Mouse (Mus musculus) liver, embryonic 16.5 days (tissue): ENCODE results near the gene Hypk. TPM values are rescaled to one million over a fixed set of nuclear protein-coding genes. Genes with fewer than 3 reads are reported as not detected.

Source experiments
- ATAC-seq: fragments of 200-750 bp; cut with Nextera tagmentation; 2 replicates; pipeline ENCODE4 v1.8.0; 2017; ENCODE audit warnings: low read depth, mild to moderate bottlenecking, moderate number of reproducible peaks, moderate library complexity
- H3K27ac ChIP-seq: fragments of 300-500 bp; sonication (generic); 2 replicates; pipeline ENCODE4 v1.5.1; 2014; ENCODE audit warnings: mild to moderate bottlenecking, low read length
- H3K27me3 ChIP-seq: fragments of 300-500 bp; sonication (generic); 2 replicates; pipeline ENCODE4 v1.6.1; 2014; ENCODE audit warnings: low read depth, low read length, mixed read lengths; ENCODE audit not compliant: control insufficient read depth, insufficient read depth
- H3K36me3 ChIP-seq: fragments of 300-500 bp; sonication (generic); 2 replicates; pipeline ENCODE4 v1.6.1; 2014; ENCODE audit warnings: mild to moderate bottlenecking; ENCODE audit not compliant: control insufficient read depth, insufficient read depth
- H3K4me1 ChIP-seq: fragments of 300-500 bp; sonication (generic); 2 replicates; pipeline ENCODE4 v1.6.1; 2014; ENCODE audit warnings: low read depth, low read length, mixed read lengths; ENCODE audit not compliant: control insufficient read depth
- H3K4me2 ChIP-seq: fragments of 300-500 bp; sonication (generic); 2 replicates; pipeline ENCODE4 v1.6.1; 2014; ENCODE audit warnings: low read depth, low read length, mixed read lengths
- H3K4me3 ChIP-seq: fragments of 300-500 bp; sonication (generic); 2 replicates; pipeline ENCODE4 v1.5.1; 2014; ENCODE audit warnings: low read depth, mild to moderate bottlenecking, low read length
- H3K9ac ChIP-seq: fragments of 300-500 bp; sonication (generic); 2 replicates; pipeline ENCODE4 v1.6.1; 2014; ENCODE audit warnings: low read depth, low read length
- H3K9me3 ChIP-seq: fragments of 300-500 bp; sonication (generic); replicated peaks from 2 replicates; pipeline ENCODE4 v1.6.1; 2016; ENCODE audit warnings: low read length; ENCODE audit not compliant: control insufficient read depth
- WGBS: fragments of 180-500 bp; shearing (Covaris S2); extraction: QIAGEN DNeasy Blood & Tissue Kit; methylation state at CpG from one replicate; pipeline ENCODE4 v1.1.7; 2014; ENCODE audit not compliant: insufficient replicate concordance; 5-methylcytosine and 5-hydroxymethylcytosine counted together
- polyA plus RNA-seq: library from polyadenylated mRNA; unstranded; fragments of >200 nt; fragmentation: Nextera tagmentation; extraction: Ambion mirVana; gene quantifications from 2 replicates; pipeline ENCODE4 v1.2.1, GENCODE M21; 2015

The Hypk gene
- 64.5 and 79.5 TPM in 2 replicates for polyA plus RNA-seq

DNA sequence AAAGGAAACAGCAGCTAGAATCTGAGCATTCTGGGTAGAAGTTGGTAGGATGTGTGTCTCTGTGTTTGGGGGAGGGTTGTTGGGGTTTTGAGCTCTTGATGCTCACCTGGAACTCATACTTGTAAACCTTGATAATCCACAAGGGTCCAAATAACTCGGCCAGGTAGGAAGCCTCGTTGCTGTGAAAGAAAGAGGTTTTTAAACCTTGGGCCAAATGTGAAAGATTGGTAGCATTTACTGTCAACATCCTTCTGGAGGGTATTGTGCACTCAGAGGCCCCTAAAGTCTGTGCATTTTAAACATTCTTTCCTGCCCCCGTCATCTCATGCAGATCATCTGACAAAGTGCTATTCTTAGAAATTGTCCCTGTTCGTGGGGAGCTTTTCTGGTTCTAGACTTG lies at the start of gene Hypk:
Hypk (plus strand) TSS at position 301 of the 400 bp plus-strand sequence.
- Histone ChIP-seq H3K4me2 (no peak within 1 kb of the TSS), H3K4me1 (peaks cover 32% of the 10 kb centered on the region), H3K9ac (no peak within 1 kb of the TSS), H3K9me3 (no peaks in the 10 kb centered on the region), H3K27ac (no peak within 1 kb of the TSS), H3K27me3 (no peaks in the 10 kb centered on the region), H3K4me3 (no peak within 1 kb of the TSS), H3K36me3 (0 out of 2 replicates have a peak, but pooled peaks cover 3% of the 10 kb centered on the region)
- no peak for ATAC-seq
- WGBS, result 56% methylated on average over 4 of the region's 4 CpGs

DNA sequence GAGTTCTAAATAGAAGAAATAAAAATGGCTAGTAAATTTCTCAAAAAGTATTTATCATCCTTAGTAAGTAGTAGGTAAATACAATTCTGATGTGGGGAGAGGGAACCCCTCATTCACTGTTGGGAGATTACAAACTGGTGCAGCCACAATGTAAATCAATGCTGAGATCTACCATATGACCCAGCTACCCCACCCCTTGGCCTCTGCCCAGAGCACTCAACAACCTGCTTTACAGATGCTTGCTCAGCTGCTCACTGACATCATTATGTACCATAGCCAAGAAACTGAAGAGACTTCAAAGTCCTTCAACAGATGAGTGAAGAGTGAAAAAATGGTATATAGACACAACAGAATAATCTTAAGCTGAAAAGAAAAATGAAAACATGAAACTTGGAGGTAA lies 49.8 kb upstream of the Hypk start:
- H3K4me3 ChIP-seq, result no peak overlapping the region
- no peak overlapping the region for H3K4me2 ChIP-seq
- H3K36me3 ChIP-seq, result no peaks in the 10 kb centered on the region
- no peaks in the 10 kb centered on the region for H3K4me1 ChIP-seq
- H3K9me3 ChIP-seq, result no peaks in the 10 kb centered on the region
- no peak for ATAC-seq
- H3K27me3 ChIP-seq, result no peaks in the 10 kb centered on the region
- H3K27ac ChIP-seq, result no peak overlapping the region
- no peak overlapping the region for H3K9ac ChIP-seq

DNA sequence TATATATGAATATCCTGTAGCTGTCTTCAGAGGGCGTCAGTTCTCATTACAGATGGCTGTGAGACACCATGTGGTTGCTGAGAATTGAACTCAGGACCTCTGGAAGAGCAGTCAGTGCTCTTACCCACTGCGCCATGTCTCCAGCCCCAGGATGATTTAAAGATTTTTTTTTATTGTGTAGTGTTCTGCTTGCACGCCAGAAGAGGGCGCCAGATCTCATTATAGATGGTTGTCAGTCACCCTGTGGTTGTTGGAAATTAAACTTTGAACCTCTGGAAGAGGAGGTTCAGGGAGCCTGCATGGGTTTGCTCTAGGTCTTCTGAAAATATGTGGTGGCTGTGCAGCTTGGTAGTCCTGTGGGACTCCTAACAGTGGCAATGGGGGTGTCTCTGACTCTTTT lies 44.9 kb upstream of the Hypk start:
- H3K9me3 ChIP-seq, result no peaks in the 10 kb centered on the region
- H3K27ac ChIP-seq, result no peak overlapping the region
- no peak overlapping the region for H3K9ac ChIP-seq
- ATAC-seq, result no peak
- no peaks in the 10 kb centered on the region for H3K36me3 ChIP-seq
- peaks cover 6% of the 10 kb centered on the region for H3K4me1 ChIP-seq
- H3K4me3 ChIP-seq, result no peak overlapping the region
- H3K4me2 ChIP-seq, result no peak overlapping the region
- H3K27me3 ChIP-seq, result no peaks in the 10 kb centered on the region
- WGBS, result 20% methylated on average over 4 of the region's 4 CpGs

DNA sequence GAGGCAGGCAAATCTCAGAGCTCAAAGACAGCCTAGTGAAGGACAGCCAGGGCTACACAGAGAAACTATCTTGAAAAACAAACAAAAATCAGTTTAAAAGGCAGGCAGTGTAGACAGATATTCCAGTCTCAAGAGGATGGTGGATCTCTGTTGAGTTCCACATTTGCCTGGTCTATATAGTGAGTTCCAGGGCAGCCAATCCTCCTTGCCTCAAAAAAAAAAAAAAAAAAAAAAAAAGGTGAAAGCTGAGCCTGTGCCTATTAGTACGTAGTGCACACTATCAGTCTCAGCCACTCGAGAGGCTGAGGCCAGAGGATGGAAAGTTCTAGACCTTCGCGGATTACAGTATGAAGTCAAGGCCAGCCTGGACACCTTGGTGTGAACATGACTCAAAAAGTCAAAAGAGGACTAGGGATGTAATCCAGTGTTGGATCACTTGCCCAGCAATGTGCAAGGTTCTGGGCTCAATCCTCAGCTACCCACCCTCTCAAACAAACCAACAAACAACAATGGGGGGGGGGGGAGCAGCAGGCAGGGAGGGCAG lies 40.2 kb upstream of the Hypk start:
- Histone ChIP-seq H3K4me2 (peak overlapping the region; percentile 85), H3K9ac (peak overlapping the region; percentile 91), H3K27me3 (no peaks in the 10 kb centered on the region), H3K27ac (peak overlapping the region; percentile 87), H3K4me3 (peak overlapping the region; percentile 95), H3K9me3 (no peaks in the 10 kb centered on the region), H3K4me1 (peaks cover 18% of the 10 kb centered on the region), H3K36me3 (no peaks in the 10 kb centered on the region)
- WGBS, result under 1% methylated on average over 4 of the region's 4 CpGs
- no peak for ATAC-seq

DNA sequence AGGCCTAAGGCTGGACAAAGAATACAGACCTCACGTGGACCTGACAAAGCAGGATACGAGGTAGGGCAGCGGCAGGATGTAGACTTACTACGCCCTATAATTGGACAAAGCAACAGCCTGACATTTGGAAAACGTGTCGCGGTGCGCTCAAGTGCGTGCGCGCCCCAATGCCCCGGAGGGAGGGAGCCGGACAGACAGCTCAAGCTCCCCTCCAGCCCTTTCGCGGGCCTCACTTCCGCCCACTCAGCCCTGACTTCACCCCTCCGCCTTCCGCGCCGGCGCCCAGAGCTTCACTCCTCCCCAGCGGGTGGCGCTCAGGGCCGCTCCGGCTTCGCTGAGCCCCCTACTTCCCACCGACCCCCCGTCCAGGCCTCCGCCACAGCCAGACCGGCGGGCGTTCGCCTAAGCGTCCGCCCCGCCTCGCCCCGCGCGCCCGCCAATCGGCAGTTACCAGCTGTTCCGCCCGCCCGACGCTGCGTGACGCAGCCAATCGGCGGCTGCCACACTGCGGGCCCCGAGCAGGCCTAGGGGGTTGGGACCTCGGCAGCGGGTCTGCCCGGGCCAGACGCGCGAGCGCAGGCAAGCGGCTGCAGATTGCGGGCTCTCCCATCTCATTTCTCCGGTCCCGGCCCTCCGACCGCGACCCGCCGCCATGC lies 39.6 kb upstream of the Hypk start, which contains the start of the genes Pdia3 and Catsper2:
Pdia3 (plus strand) TSS at position 389 of the 656 bp plus-strand sequence.
Catsper2 (minus strand) TSS at position 406 of the 656 bp plus-strand sequence.
- Histone ChIP-seq H3K4me1 (peaks cover 18% of the 10 kb centered on the region), H3K36me3 (no peaks in the 10 kb centered on the region; the same call in 1 of the 2 replicates), H3K9me3 (no peaks in the 10 kb centered on the region), H3K9ac (peak within 1 kb of the TSS; percentile 97), H3K27ac (peak within 1 kb of the TSS; percentile 93), H3K4me2 (peak within 1 kb of the TSS; percentile 85), H3K27me3 (no peaks in the 10 kb centered on the region), H3K4me3 (peak within 1 kb of the TSS; percentile 95)
- peak; percentile 98 for ATAC-seq
- under 1% methylated on average over 68 of the region's 68 CpGs for WGBS

DNA sequence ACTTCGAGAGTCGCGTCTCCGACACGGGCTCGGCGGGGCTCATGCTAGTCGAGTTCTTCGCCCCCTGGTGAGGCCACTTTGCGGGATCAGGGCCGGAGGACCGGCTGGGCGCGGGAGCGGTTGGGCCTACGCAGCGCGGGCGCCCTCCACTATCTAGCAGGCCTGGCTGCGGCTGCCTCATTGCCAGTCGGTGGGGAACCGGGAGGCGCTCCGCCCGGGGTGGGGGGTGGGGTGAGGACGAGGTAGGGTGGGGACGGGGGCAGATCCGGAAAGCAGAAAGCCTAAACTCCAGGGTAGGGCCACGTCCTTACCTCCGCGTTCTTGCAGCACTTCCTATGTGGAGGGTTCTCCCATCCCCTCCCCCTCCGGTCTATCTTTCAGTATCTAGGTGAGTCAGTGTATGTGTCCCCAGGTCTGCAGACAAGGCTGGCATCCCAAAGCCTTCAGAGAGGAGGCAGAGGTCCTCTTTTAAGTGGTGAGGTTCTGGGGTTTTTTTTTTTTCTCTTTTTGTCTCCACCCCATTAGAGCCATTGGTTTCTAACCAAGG lies 38.9 kb upstream of the Hypk start:
- Histone ChIP-seq H3K4me2 (peak overlapping the region; percentile 66), H3K27ac (peak overlapping the region; percentile 93), H3K4me1 (peaks cover 18% of the 10 kb centered on the region), H3K36me3 (no peaks in the 10 kb centered on the region; the same call in 1 of the 2 replicates), H3K27me3 (no peaks in the 10 kb centered on the region), H3K4me3 (peak overlapping the region; percentile 95), H3K9me3 (no peaks in the 10 kb centered on the region), H3K9ac (peak overlapping the region; percentile 97)
- WGBS, result 0% methylated on average over 32 of the region's 32 CpGs
- peak; percentile 58 for ATAC-seq

DNA sequence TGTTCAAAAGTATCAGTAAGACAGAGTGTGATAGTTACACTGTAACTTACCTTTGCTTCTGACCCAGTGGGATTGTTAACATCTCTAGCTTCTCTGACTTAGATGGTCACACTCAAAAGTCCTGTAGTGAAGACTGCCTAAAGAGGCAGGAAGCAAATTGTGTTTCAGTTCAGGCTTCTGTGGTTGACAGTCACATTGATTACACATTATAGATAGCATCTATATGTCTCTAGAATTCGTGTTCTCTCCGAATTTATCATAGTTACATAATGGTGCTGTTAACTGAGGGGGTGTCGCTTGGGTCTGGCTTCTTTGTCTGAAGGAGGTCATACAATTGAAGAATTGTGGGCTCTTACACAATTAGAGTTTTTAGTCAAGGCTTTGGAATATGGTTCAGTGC lies 38.0 kb upstream of the Hypk start:
- H3K36me3 ChIP-seq, result no peaks in the 10 kb centered on the region; the same call in 1 of the 2 replicates
- H3K27ac ChIP-seq, result no peak overlapping the region
- H3K4me1 ChIP-seq, result peaks cover 18% of the 10 kb centered on the region
- peak overlapping the region; percentile 66 for H3K4me2 ChIP-seq
- peak overlapping the region; percentile 35 for H3K4me3 ChIP-seq
- H3K9me3 ChIP-seq, result no peaks in the 10 kb centered on the region
- H3K9ac ChIP-seq, result no peak overlapping the region; the same call in 1 of the 2 replicates
- 23% methylated on average over 3 of the region's 3 CpGs for WGBS
- H3K27me3 ChIP-seq, result no peaks in the 10 kb centered on the region
- no peak for ATAC-seq

DNA sequence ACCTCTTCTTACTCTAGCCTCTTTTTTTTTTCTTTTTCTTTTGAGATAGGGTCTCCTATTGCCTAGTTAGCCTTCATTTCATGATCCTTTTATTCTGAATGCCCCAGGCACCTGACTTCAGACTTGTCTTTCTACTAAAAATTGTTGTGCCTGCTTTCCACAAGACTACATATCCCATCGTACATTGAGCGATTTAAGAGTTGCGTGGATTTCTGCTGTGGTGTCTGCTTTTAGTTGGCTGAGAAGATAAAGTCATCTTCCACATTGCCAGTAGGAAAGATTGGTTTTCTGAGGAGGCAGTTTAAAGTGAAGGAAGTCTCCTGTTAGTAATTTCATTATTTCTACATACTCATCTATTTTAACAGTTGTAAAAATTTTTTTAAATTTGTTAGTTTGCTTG lies 37.5 kb upstream of the Hypk start:
- no peak for ATAC-seq
- no peak overlapping the region for H3K27ac ChIP-seq
- H3K4me3 ChIP-seq, result peak overlapping the region; percentile 35; the same call in 1 of the 2 replicates
- peaks cover 18% of the 10 kb centered on the region for H3K4me1 ChIP-seq
- no peaks in the 10 kb centered on the region; the same call in 1 of the 2 replicates for H3K36me3 ChIP-seq
- 63% methylated on average over 3 of the region's 3 CpGs for WGBS
- H3K9me3 ChIP-seq, result no peaks in the 10 kb centered on the region
- peak overlapping the region; percentile 66; the same call in 1 of the 2 replicates for H3K4me2 ChIP-seq
- H3K27me3 ChIP-seq, result no peaks in the 10 kb centered on the region
- no peak overlapping the region for H3K9ac ChIP-seq

DNA sequence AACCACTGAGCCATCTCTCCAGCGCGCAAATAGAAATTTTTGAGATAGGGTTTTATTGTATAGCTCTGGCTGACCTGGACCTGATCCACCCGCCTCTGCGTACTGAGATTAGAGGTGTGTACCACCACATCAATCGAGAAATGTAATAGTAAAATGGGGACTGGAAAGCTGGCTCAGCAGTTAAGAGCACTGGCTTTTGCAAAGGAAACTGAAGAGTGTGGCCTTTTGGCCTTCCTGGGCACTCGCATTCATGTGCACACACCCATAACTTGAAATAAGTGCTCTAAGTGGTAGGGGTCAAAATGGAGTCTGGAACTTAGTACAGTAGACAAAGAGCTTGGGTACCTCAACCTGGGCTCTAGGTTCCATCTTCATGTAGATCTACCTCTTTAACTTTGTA lies 36.7 kb upstream of the Hypk start:
- no peak overlapping the region for H3K27ac ChIP-seq
- no peak overlapping the region for H3K4me2 ChIP-seq
- WGBS, result 81% methylated on average over 6 of the region's 6 CpGs
- no peak overlapping the region for H3K9ac ChIP-seq
- H3K9me3 ChIP-seq, result no peaks in the 10 kb centered on the region
- H3K4me1 ChIP-seq, result peaks cover 18% of the 10 kb centered on the region
- no peak overlapping the region for H3K4me3 ChIP-seq
- H3K36me3 ChIP-seq, result peaks cover under 1% of the 10 kb centered on the region; the same call in 1 of the 2 replicates
- ATAC-seq, result no peak
- H3K27me3 ChIP-seq, result no peaks in the 10 kb centered on the region
